Mouse (Mus musculus) neural tube, embryonic 13.5 days (tissue): Measurements from ENCODE around the gene Cav1. TPM values are rescaled to one million over a fixed set of nuclear protein-coding genes. Genes with fewer than 3 reads are reported as not detected.
A peak's percentile ranks its signal among the peaks of the same experiment; 100 is the strongest.

ENCODE experiments used
- ATAC-seq: fragments of 200-750 bp; cut with Nextera tagmentation; 2 replicates; pipeline ENCODE4 v1.8.0; 2017; ENCODE audit warnings: low read depth, mild to moderate bottlenecking, moderate TSS enrichment, moderate library complexity
- H3K27ac ChIP-seq: fragments of 300-500 bp; sonication (generic); replicated peaks from 2 replicates; pipeline ENCODE4 v1.5.1; 2015; ENCODE audit warnings: moderate library complexity, mild to moderate bottlenecking, inconsistent platforms
- H3K27me3 ChIP-seq: fragments of 300-500 bp; sonication (generic); 2 replicates; pipeline ENCODE4 v1.6.1; 2015; ENCODE audit warnings: mild to moderate bottlenecking, inconsistent platforms
- H3K36me3 ChIP-seq: fragments of 300-500 bp; sonication (generic); 2 replicates; pipeline ENCODE4 v1.6.1; 2015; ENCODE audit warnings: mild to moderate bottlenecking, inconsistent platforms
- H3K4me1 ChIP-seq: fragments of 300-500 bp; sonication (generic); replicated peaks from 2 replicates; pipeline ENCODE4 v1.6.1; 2015; ENCODE audit warnings: inconsistent platforms
- H3K4me2 ChIP-seq: fragments of 300-500 bp; sonication (generic); 2 replicates; pipeline ENCODE4 v1.6.1; 2015; ENCODE audit warnings: inconsistent platforms, mild to moderate bottlenecking, moderate library complexity
- H3K4me3 ChIP-seq: fragments of 300-500 bp; sonication (generic); 2 replicates; pipeline ENCODE4 v1.5.1; 2015; ENCODE audit warnings: mild to moderate bottlenecking, inconsistent platforms
- H3K9ac ChIP-seq: fragments of 300-500 bp; sonication (generic); 2 replicates; pipeline ENCODE4 v1.6.1; 2015; ENCODE audit warnings: moderate library complexity, mild to moderate bottlenecking, inconsistent platforms
- H3K9me3 ChIP-seq: fragments of 300-500 bp; sonication (generic); 2 replicates; pipeline ENCODE4 v1.6.1; 2016; ENCODE audit warnings: inconsistent platforms
- WGBS: fragments of 180-500 bp; shearing (Covaris S2); methylation state at CpG from one replicate; pipeline ENCODE4 v1.1.7; 2015; 5-methylcytosine and 5-hydroxymethylcytosine counted together
- polyA plus RNA-seq: library from polyadenylated mRNA; unstranded; fragments of >200 nt; fragmentation: Nextera tagmentation; extraction: Ambion mirVana; gene quantifications from 2 replicates; pipeline ENCODE4 v1.2.1, GENCODE M21; 2015

Cav1 gene
- polyA plus RNA-seq, 1 experiment from 2014 or later: 35.3 TPM

DNA sequence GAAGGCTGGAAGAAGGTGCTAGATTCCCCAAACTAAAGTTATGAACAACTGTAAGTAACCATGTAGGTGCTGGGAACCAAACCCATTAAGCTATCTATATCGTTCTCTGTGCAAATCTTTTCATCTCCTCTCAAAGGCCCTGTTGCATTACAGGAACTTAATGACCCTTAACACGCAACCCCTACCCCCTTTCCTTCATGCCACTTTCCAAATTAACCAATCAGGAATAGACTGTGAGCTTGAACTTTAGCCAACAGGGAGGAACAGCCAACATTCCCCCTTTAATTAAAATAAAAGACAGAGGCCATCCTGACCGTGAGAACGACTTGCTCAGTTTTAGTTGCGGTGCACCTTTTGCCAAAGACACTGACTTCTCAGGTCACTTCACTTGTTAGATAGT is 11.0 kb upstream of the Cav1 start:
- Histone ChIP-seq H3K4me1 (no peaks in the 10 kb centered on the region), H3K4me3 (no peak overlapping the region), H3K27me3 (no peaks in the 10 kb centered on the region), H3K36me3 (no peaks in the 10 kb centered on the region), H3K4me2 (no peak overlapping the region), H3K27ac (no peak overlapping the region), H3K9ac (no peak overlapping the region), H3K9me3 (no peaks in the 10 kb centered on the region)
- ATAC-seq: no peak
- WGBS: 53% methylated on average over 5 of the region's 5 CpGs

DNA sequence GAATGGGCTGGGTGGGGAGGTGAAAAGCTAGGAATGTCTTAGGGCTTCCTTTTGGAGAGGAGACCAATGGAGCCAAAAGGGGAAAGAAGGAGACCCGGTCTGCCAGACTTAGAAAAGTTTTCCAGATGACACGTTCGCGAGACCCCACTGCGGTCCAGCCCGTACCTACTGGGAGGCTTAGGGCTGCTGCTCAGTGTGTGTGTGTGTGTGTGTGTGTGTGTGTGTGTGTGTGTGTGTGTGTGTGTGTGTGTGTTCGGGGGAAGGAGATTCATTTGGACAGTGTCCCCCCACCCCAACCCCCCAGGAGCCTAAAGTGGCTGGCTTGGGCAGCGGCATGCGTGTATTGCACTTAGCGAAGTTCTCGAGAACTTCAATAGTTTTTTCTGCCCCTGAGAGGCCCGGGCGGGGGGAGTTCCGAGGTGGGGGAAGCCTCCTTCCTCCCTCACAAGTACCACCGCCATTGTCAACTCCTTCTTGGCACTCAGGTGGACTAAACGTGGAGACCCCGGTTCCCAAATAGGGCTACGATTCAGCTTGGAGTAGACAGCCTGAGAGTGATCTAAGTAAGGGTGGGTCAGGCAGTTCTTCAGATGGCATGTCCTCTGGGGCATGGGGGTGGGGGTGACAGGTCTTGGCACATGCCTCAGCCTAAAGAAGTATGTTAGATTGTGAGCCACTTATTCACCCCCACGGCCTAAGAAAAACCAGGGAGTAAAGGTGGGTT is 629 bp downstream of the Cav1 start:
- Histone ChIP-seq H3K4me3 (peak overlapping the region; percentile 47), H3K36me3 (no peaks in the 10 kb centered on the region), H3K27ac (peak overlapping the region; percentile 38; the same call in 1 of the 2 replicates), H3K9ac (peak overlapping the region; percentile 66), H3K4me2 (peak overlapping the region; percentile 92), H3K27me3 (peaks cover 47% of the 10 kb centered on the region), H3K9me3 (no peaks in the 10 kb centered on the region), H3K4me1 (peaks cover 25% of the 10 kb centered on the region)
- peak; percentile 44 for ATAC-seq
- under 1% methylated on average over 18 of the region's 19 CpGs for WGBS

DNA sequence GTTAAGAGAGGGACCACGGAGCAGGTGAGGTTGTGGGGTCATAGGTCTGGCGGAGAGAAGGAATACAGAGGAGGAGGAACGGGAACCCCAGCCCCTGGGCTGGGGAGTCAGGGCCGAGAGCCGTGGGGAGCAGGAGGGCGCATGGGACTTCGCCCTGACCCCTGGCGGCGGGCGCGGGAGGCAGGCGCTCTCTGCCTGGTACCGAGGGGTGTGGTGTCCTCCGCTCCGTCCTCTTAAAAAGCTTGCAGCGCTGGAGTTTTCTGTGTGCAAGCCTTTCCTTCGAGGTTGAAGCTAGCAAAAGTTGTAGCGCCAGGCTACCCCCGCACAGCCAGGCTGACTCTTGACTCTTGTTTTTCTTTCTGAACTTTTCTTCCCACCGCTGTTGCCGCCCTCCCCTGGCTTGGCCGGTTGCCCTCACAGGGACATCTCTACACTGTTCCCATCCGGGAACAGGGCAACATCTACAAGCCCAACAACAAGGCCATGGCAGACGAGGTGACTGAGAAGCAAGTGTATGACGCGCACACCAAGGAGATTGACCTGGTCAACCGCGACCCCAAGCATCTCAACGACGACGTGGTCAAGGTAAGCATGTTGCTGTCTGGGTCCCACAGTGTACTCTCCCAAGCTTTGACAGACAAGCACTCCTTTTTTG is 1.5 kb downstream of the Cav1 start:
- peak; percentile 76 for ATAC-seq
- H3K9ac ChIP-seq: peak overlapping the region; percentile 49; the same call in 1 of the 2 replicates
- WGBS: 1% methylated on average over 30 of the region's 31 CpGs

DNA sequence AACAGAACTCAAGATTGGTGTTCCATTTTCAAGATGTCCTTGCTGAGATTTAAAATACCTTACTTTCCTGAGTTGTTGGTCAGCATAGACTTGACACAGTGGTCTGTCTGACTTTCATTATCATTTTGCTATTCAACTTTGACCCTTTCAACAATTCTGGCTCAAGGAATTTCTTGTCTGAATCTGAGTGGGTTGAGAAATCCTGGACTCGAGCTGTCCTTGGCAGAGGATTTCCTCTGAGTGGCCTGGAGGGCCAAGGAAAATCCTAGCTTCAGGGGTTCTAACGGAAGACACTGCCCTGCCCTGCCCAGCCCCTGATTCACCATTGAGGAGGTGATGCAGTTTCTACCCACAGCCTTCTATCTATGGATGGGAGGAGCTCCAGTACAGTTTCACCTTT is 2.5 kb downstream of the Cav1 start:
- Histone ChIP-seq H3K9ac (no peak overlapping the region), H3K27me3 (peaks cover 43% of the 10 kb centered on the region), H3K9me3 (no peaks in the 10 kb centered on the region), H3K27ac (no peak overlapping the region), H3K4me2 (peak overlapping the region; percentile 92; the same call in 1 of the 2 replicates), H3K36me3 (no peaks in the 10 kb centered on the region), H3K4me1 (peaks cover 25% of the 10 kb centered on the region), H3K4me3 (no peak overlapping the region)
- WGBS: 57% methylated on average over 2 of the region's 2 CpGs
- no peak for ATAC-seq

More for the DNA sequence above, 1.5 kb downstream of the Cav1 start:
- Histone ChIP-seq H3K36me3 (no peaks in the 10 kb centered on the region), H3K27ac (no peak overlapping the region), H3K27me3 (peaks cover 47% of the 10 kb centered on the region), H3K4me1 (peaks cover 25% of the 10 kb centered on the region), H3K9me3 (no peaks in the 10 kb centered on the region), H3K4me2 (peak overlapping the region; percentile 92), H3K4me3 (peak overlapping the region; percentile 47)

DNA sequence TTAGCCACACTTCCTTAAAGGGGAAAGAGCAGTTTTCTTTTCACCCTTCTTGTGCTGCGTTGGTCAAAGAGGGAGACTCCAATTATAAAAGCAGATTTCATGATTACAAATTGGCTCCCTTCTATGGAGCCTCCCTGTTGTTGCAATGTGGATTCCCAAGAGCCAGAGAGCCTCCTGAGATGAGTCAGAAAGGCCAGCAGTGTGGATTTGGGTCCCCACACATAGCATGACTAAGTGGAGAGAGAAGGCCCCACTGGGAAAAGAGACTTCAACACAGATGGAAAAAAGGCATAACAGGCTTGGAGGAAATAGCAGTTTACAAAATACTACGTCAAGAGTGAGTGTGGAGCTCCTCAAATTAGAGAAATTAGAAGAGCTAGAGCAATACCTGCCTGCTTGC is 3.1 kb downstream of the Cav1 start:
- no peak overlapping the region for H3K4me3 ChIP-seq
- 90% methylated on average over 2 of the region's 2 CpGs for WGBS
- H3K9ac ChIP-seq: no peak overlapping the region
- H3K4me1 ChIP-seq: peaks cover 25% of the 10 kb centered on the region
- H3K27me3 ChIP-seq: peaks cover 39% of the 10 kb centered on the region
- H3K9me3 ChIP-seq: no peaks in the 10 kb centered on the region
- no peak for ATAC-seq
- H3K4me2 ChIP-seq: no peak overlapping the region
- H3K27ac ChIP-seq: no peak overlapping the region
- no peaks in the 10 kb centered on the region for H3K36me3 ChIP-seq

DNA sequence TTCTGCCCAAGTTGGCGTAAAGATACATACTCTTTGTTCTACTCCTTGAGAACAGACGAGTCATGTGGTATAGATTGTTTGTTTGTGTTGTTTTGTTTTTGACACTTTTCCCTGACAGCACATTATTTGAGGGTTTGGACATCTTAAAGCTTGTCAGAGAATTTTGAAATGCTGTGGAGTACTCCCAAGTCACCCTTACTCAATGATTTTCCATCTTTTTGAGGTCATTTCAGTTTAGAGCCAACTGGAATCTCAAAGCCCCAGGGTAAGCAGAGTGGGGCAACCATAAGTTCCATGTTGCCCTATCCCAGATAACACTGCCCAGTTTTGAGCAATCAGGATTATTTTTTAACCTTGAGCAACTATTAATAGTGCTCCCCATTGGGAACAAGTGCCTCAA is 8.1 kb downstream of the Cav1 start:
- no peak overlapping the region for H3K27ac ChIP-seq
- no peaks in the 10 kb centered on the region for H3K36me3 ChIP-seq
- H3K9me3 ChIP-seq: no peaks in the 10 kb centered on the region
- H3K27me3 ChIP-seq: 0 out of 2 replicates have a peak, but pooled peaks cover 4% of the 10 kb centered on the region
- H3K9ac ChIP-seq: no peak overlapping the region
- no peak overlapping the region for H3K4me3 ChIP-seq
- ATAC-seq: no peak
- 93% methylated on average over 2 of the region's 2 CpGs for WGBS
- no peaks in the 10 kb centered on the region for H3K4me1 ChIP-seq
- no peak overlapping the region for H3K4me2 ChIP-seq

DNA sequence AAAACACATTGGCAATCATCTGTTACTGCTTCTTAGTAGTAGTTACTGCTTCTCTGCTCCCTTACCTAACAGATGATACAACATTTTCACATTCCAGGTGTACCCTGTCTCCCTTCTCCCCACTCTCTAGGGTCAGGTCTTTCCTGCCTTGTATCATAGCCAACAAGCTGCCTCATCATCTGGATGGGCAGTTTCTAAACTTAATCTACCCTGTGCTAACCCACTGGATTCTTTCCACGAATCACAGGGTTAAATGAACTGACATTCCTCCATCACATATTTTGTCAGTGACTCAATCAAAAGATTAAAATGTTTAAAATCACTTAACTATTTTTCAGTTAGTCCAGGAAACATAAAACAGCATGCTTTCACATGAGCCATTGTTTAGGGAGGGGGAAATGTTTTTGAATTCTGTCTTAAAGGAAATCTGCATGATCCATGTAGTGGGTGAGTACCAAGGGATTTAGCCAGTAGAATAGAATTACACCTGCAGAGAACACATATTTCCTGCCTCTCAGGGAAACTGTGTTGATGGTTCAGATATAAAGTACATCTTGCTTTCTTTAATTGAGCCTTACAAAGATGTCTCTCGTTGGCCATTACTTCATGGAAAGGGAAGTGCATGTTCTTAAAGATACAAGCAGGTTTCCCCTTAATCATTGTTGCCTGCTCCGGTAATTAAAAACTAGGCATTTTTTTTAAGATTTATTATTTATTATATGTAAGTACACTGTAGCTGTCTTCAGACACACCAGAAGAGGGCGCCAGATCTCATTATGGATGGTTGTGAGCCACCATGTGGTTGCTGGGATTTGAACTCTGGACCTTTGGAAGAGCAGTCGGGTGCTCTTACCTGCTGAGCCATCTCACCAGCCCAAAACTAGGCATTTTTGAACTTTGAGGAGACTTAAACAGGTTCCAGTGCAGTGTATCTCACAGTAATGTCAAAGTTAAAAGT is 8.8 kb downstream of the Cav1 start:
- 80% methylated on average over 5 of the region's 5 CpGs for WGBS
- H3K27me3 ChIP-seq: no peaks in the 10 kb centered on the region
- no peaks in the 10 kb centered on the region for H3K9me3 ChIP-seq
- no peak overlapping the region for H3K9ac ChIP-seq
- H3K4me3 ChIP-seq: no peak overlapping the region
- no peak overlapping the region for H3K27ac ChIP-seq
- no peaks in the 10 kb centered on the region for H3K36me3 ChIP-seq
- H3K4me2 ChIP-seq: no peak overlapping the region
- H3K4me1 ChIP-seq: no peaks in the 10 kb centered on the region
- ATAC-seq: no peak

DNA sequence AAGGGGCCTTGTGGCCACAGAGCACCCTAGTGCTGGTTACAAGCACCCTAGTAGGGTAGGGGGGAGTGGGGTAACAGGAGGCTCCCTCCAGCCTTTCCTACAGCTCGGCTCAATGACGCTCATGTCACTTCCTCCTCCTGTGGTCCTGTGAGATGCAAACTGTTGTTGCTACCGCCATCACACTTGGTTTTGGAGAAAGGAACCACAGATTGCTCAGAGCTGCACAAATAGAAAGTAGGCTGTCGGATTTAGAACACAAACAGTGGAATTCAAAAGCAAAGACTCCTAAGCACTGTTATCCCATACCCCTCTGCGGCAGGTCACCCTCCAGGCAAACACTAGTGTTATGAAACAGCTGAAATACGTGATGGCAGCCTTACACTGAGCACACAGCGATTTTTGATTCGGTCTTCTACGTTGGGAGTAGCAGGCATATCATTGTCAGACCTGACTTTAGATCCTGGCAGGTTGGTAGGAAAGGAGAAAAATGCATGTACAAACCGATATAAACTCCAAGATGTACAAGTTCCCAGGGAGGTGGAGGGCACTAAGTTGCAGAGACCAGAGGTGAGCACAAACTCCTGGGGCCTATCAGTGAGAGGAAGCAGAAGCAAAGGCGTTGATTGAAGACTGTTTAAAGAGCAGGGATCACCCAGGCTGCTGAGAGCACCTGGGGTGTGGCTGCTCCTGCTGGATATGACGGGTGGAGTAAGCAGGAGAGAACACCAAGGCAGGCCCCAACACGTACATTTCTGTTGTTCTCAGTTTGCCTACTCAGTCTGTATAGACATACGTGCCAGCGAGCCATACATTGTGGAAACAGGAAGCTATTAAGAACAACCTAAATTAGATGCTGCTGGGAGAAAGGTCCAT is 10.4 kb downstream of the Cav1 start:
- WGBS: 86% methylated on average over 15 of the region's 15 CpGs
- no peak overlapping the region for H3K9ac ChIP-seq
- H3K4me3 ChIP-seq: no peak overlapping the region

DNA sequence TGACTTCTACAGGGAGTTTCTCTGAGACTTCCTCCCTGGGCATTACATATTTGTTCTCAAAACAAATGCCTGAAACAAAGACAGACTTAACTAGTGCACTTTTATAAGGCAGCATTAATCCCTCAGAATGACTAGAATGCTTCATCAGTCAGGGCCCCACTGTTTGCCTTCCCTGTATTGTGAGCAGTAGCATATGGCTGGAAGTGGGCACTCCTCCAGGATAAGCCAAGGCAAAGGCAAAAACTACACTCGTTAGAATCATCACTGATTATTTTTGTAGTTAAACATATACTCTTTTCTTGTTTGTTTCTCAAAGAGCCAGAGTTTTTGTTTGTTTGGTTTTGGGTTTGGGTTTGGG is 11.0 kb downstream of the Cav1 start:
- no peak overlapping the region for H3K27ac ChIP-seq
- no peak overlapping the region for H3K9ac ChIP-seq
- H3K36me3 ChIP-seq: no peaks in the 10 kb centered on the region
- no peaks in the 10 kb centered on the region for H3K27me3 ChIP-seq
- no peak overlapping the region for H3K4me2 ChIP-seq
- WGBS: 40% methylated on average over 1 of the region's 1 CpGs
- H3K9me3 ChIP-seq: no peaks in the 10 kb centered on the region
- H3K4me3 ChIP-seq: no peak overlapping the region
- ATAC-seq: no peak
- no peaks in the 10 kb centered on the region for H3K4me1 ChIP-seq

More for the DNA sequence above, 10.4 kb downstream of the Cav1 start:
- Histone ChIP-seq H3K27me3 (no peaks in the 10 kb centered on the region), H3K4me2 (no peak overlapping the region), H3K9me3 (no peaks in the 10 kb centered on the region), H3K27ac (no peak overlapping the region), H3K36me3 (no peaks in the 10 kb centered on the region), H3K4me1 (no peaks in the 10 kb centered on the region)
- ATAC-seq: no peak

DNA sequence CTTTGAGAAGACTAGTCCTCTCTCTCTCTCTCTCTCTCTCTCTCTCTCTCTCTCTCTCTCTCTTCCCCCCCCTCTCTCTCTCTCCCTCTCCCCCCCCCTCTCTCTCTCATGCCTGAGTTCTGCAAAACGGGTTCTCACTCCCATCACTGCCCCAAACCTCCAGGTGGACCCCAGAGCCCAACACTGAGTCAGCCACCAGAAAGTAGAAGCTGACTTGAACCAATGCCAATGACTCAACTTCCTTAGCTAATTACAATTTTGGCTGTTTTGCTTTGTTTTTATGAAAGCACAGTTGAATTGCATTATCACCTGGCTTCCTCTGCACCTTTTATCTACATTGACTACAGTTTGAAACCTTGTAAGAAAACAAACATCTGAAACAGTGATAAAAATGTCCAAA is 11.8 kb downstream of the Cav1 start:
- 73% methylated on average over 1 of the region's 1 CpGs for WGBS
- no peak overlapping the region for H3K27ac ChIP-seq

DNA sequence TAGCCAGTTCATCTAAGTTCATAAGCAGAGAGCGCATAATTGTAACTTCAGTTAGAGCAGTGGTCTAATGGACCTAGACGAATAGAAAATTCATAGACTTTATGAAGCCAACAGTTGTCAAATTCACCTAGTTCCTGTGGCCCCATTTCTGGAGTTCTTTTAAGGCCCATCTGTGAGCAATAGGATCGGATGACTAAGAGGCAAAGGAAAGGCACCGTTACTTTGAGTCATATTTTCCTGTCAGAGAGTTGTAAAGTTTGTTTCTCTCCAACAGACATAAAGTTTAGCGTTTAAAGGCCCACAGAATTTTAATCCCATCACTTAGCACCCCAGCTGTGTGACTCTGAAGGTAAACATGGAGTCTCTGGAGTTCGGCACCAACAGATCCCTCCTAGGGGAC is 15.8 kb downstream of the Cav1 start:
- Histone ChIP-seq H3K9me3 (no peaks in the 10 kb centered on the region), H3K4me2 (no peak overlapping the region), H3K9ac (no peak overlapping the region), H3K27me3 (no peaks in the 10 kb centered on the region), H3K4me3 (no peak overlapping the region), H3K36me3 (no peaks in the 10 kb centered on the region), H3K4me1 (no peaks in the 10 kb centered on the region), H3K27ac (no peak overlapping the region)
- ATAC-seq: no peak
- 85% methylated on average over 6 of the region's 6 CpGs for WGBS

More for the DNA sequence above, 11.8 kb downstream of the Cav1 start:
- Histone ChIP-seq H3K4me2 (no peak overlapping the region), H3K9me3 (no peaks in the 10 kb centered on the region), H3K9ac (no peak overlapping the region), H3K4me3 (no peak overlapping the region), H3K4me1 (no peaks in the 10 kb centered on the region), H3K36me3 (no peaks in the 10 kb centered on the region), H3K27me3 (no peaks in the 10 kb centered on the region)
- no peak for ATAC-seq
